Mouse (Mus musculus) right cerebral cortex, postnatal 4 days (tissue): ENCODE results near the gene Gm20815.
"Not testable (repeated sequence)": the region's sequence is repeated elsewhere in the genome, so short reads cannot be mapped to it uniquely, and the experiment has no call there.

Experiments used
- DNase-seq: peaks from one replicate; pipeline ENCODE4 v3.0.0-alpha.2; 2022

Gene Gm20815

DNA sequence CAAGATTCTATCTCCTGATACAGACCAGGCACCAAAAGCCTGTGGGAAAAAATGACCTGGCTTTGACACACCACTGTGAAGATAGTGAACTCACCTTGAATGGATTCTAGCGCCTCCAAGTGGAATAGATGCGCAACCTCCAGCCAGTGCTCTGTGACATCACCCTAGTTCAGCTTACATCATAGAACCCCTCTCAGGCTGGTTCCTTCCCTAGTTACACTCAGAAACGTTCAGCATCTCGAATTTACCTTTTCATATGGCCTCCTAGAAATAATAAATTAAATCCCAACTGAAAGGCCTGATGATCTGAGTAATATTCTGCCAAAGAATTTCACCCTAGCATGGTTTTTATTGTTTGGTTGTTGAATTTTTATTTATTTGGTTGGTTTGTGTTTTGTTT is at the start of gene Gm20815:
Gm20815 (minus strand) TSS at position 101 of the 400 bp plus-strand sequence.
- DNase-seq: not testable (repeated sequence)
